Mouse (Mus musculus) frontal cortex, postnatal 14 days (tissue): ENCODE data around the gene Tmem198.

Experiments used
- DNase-seq, 2 experiments: peaks; one replicate each; pipeline ENCODE4 v3.0.0; 2022; ENCODE audit warnings: low spot score in 2 of 2

Tmem198 gene

DNA sequence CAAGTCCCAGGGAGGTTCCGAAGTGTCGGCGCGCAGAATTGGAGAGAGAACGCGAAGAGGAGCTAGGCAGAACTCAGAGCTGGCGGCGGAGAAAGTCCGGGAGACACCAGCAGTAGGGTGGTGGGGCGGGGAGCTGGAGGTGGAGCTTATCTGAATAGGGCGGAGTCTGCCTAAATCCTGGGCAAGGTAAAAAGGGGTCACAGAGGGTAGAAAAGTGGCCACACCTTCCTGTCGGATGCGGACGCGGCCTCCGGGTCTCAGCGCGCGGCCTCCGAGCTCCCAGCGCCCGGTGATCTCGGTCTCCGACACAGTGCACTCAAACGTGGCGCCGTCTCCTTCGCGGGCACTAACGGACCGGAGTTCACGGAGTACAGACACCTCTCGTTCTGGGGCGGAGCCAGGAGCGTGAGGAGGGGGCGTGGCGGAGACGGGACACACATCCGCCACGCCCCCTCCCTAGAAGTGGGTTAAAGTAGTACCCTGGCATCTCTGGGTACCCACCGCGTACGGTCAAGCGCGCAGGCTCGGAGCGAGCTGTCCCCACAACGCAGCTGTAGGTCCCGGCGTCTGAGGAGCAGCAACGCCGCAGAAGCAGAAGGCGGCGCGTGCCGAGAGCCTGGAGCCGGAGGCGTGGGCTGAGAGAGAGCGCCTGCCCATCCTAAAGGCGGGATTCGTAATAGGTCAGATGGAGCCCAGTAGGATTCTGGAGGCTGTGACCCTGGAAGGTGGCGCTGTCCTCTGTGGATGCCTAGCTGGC lies 8.3 kb downstream of the Tmem198 start:
- DNase-seq, result peak in 1 of 2 experiments; percentile 64

DNA sequence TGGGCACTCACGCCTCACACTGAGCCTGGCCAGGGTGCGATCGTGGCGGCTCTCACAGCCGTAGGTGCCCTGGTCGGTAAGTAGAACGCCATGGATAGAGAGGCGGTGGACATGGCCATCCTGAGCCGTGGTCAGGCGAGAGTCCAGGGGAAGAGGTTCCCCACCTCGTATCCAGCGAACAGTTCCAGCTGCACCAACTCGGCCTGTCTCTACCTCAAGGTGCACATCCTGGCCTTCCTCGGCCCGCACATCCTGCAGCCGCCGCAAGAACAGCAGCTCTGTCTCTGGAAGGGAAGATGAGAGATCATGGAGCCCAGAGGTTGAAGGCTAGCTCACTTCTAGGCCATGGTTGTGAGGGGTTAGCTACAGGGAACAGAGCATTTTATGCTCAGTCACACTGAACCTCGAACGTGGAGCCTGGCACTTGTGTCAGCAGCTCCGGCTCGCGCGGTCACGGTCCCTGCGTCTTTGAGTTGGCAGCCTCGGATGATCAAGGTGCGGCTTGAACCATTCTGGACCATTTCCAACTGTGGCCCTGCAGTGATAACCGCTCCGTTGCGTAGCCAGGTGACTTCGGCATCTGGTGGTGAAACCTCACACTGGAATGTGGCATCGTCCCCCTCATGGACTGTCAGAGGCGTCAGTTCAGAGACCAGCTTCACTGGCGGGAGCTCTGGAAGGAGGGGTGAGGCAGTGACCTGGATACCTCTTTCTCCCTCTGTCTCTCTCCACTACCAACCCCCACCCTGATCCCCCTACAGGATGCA lies 11.6 kb downstream of the Tmem198 start:
- no peak for DNase-seq

DNA sequence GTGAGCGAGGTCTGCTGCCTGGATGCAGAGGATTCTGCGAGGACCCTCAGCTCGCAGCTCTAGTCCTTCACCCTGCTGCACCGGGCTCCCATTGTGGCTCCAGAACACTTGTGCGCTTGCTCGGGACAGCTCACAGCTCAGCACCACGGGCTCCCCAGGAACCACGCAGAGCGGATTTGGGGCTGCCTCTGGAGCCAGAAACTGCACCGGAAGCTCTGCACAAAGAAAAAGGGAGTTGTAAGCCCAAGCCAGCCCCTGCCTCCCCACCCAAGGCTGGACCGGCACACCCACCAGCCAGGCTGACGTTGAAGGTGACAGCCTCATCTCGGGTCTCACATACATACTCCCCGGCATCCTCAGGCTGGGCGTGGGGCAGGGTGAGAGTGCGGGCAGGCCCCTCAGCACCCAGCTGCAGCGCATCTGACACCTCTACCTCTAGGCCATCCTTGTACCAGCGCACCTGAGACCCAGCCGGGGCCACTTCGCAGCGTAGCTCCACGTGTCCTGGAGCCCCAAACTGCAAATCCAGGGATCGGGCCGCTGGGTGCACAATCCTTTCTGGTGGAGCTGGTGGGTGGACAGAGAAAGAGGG lies 13.3 kb downstream of the Tmem198 start:
- DNase-seq, result no peak

GRCm38 (mm10) chr1:75494878-75495548 lies 15.7 kb downstream of the Tmem198 start:
- no peak for DNase-seq

- DNase-seq, result no peak
These were observed 19.6 kb downstream of the Tmem198 start for GRCm38 (mm10) chr1:75498897-75499296.

DNA sequence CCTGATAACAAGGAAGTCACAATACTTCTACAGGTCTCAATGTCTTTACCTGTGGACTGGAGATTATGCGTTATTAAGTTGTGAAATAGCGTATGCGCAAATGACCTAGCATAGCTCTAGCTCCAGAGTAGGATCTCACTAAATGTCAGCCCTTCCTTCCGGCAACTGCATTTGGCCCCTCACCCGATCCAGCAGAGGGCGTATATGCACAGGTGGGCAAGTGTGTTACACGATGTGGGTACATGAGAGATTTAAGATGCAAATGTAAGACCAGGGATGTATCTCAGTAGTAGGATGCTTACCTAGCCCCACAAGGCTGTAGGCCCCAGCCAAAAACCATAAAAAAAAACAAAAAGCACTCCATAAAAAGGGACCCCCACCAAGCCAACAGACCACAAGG lies 20.1 kb downstream of the Tmem198 start:
- DNase-seq, result no peak

DNA sequence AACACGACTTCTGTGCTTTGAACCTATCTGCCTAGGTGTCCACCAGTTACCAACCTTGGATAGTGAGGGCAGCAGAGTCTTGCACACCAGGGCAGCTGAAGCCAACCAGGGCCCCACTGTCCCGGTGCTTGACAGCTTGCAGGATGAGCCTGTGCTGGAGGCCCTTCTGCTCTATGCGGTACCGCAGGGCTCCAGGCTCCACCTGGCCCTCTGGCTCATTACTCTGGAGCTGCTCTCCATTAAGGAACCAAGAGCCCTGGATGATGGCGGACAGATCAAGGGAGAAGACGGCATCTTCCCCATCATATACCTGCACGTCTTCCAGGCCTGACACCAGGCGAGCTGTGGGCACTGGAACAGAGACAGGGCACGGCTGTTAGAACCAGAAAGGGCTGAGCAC lies 22.6 kb downstream of the Tmem198 start:
- DNase-seq, result no peak

DNA sequence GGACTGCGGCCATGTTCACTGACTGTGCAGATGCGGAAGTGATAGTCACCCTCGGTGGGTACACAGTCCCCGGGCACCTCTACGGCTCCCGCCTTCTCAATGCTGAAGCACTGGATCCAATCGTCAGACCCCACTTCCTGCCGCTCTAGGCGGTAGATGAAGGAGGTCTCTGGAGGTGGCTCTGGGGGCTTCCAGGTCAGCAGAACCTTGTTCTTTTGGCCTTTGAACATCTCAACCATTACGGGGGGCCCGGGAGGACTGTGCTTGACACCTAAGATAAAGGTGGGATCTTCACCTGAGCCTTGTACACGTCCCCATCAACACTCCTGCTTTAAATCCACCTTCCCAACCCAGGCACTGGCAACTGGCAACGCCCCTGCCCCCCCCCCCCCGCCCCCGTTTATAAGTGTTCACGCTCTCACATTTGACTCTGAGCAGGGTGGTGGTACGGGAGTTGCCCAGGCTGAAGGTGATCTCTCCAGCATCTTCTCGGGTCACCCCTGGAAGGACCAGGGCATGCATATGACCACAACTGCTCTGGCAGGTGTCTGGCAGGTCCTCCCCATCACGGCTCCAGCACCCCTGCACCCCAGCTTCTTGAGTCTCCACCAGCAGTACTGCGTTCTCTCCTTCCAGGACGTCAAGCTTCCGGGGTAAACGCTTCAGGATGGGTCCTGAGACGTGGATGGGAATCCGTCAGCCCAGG lies 23.8 kb downstream of the Tmem198 start:
- no peak for DNase-seq

- no peak for DNase-seq
These were observed 24.3 kb downstream of the Tmem198 start for GRCm38 (mm10) chr1:75503651-75503980.

DNA sequence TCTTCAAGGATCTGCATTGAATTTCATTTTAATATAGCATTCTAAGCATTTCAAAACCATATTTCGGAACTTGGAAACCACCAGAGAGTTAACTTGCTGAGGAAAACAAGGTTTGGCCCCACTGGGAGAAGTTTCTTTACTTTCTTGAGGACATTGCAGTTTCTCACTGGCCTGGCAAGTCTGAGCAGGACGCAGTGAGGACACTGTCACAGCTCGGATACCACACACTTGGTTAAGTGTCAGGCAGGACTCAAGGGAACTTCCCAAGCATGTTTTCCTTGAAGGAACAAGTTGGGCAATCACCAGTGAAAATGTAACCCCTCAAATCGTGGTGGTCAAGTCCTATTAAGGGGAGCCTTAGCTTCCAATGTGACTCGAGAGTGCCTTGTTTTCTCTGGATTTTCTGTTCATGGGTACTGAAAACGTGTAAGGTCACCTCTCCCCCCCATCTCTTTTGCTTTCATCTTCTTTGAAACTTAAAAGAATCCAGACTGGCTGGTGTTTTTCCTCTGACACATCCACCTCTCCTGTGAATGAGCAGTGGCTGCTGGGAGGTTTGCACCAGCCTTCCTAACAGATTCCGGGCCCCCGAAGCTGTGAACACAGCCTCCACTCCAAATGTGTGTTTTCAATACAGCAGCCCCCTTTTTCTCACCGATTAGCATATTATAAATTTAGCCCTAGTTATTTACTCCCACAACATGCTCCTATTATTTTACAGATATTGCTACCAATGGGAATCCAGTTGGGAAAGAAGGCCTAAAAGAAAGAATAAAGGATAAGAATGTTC lies 25.1 kb downstream of the Tmem198 start:
- no peak for DNase-seq

DNA sequence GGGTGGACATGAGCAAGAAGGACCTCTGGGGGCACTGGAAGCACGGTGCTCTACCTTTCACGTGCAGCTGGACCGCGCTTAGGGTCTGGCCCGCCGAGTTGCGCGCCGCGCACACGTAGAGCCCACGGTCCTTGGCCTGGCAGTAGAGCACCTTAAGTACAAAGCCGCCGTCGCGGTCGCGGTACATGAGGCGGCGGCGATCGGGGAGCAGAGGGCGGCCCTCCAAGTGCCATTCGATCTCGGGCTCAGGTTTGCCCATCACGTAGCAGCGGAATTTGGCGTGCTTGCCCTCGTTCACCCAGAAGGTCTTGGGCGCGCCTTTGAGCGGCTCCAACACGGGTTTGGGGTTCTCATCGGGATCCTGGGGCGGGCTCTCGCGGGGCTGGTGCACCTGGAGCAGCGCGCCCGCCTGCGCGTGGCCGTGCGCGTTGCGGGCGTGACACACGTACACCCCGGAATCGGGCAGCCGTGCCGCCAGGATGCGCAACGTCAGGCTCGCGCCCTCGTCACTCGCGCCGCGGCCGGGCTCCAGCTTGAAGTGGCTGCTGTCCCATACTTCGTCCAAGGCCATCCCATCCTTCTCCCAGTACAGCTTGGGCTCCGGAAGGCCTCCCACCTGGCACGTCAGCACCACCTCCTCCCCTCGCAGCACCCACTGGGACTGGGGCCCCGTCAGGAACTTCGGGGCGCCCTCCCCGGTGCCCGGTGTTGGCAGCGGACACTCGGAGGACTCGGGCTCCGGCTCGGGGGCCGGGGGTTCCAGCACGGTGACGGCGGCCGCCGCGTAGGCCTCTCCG lies 26.0 kb downstream of the Tmem198 start:
- peak; percentile 73 to 78 for DNase-seq

- DNase-seq, result peak in 1 of 2 experiments; percentile 37
These were observed 26.9 kb downstream of the Tmem198 start, which contains the start of gene Obsl1 for GRCm38 (mm10) chr1:75505956-75506831. TSS of gene Obsl1 (minus strand) at chr1:75506452.

- DNase-seq, result no peak
These were observed 27.7 kb downstream of the Tmem198 start, which contains the start of gene Inha for GRCm38 (mm10) chr1:75507006-75507405. TSS of gene Inha (plus strand) at chr1:75507077.

GRCm38 (mm10) chr1:75509586-75509985 lies 30.3 kb downstream of the Tmem198 start:
- DNase-seq, result no peak

DNA sequence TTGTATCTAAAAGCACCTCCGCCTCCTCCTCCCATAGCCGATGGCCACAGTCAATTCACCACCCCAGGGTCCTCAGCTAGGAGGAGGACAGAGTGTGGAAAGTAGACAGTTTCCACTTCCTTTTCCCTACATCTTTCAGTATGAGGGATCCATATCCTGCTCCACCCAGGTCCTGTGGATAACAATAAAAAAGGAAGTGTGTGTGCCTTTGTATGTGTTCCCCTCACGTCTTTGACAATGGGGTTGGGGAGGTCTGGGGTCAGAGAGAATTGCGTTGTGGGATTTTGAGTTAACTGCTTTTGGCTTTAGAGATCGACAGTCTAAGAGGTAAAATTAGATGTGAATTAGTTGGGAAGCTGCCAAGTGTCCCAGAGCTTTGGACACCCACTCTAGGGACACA lies 30.8 kb downstream of the Tmem198 start:
- no peak for DNase-seq

GRCm38 (mm10) chr1:75511437-75512210 lies 32.3 kb downstream of the Tmem198 start:
- DNase-seq, result no peak

DNA sequence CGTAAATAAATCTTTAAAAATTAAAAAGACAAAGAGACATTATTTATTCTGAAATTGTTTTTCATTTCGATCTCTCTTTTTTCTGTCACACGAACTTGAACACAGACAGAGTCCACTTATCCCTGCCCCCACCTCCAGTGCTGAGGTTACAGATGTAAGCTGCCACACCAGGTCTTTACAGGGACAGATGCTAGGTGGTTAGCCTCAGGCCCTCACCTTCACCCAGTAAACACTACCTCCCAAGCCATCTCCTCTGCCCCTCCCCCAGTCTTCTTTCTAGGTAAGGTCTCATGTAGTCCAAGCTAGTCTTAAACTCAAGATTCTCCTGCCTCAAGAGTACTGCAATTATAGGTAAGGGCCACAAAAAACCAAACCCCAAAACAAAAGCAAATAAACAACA lies 33.2 kb downstream of the Tmem198 start:
- no peak for DNase-seq

GRCm38 (mm10) chr1:75516703-75517380 lies 37.5 kb downstream of the Tmem198 start:
- DNase-seq, result no peak
